Mouse (Mus musculus): ENCODE results near the gene Casp6.

DNA sequence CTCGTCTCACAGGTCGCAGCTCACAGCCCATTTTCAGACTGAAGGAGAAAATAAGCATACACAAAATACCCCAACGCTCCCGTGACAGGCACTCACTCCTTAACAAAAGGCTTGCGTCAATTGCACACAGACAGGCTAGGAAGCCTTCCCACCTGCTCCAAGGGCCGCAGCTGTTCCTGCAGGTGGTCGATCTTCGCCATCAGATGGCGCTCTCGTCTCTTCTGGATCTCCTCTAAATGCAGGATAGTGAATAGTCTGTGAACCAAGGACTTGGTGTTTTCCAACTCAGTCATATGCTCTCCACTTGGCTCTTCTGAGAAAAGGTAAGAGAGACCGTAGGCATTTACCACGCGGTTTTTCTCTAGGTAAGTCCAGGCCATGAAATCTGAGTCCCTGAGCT lies 17.2 kb downstream of the Casp6 start:
- TF ChIP-seq POLR2A (IDR thresholded peaks at IDR 0.05; ENCODE audit: insufficient read length, low read depth) (no peak), MAX (IDR thresholded peaks at IDR 0.05; ENCODE audit: low read depth) (no peak), TCF12 (IDR thresholded peaks at IDR 0.05; ENCODE audit: insufficient read depth, poor library complexity, severe bottlenecking) (no peak), POLR2AphosphoS2 (IDR thresholded peaks at IDR 0.05; ENCODE audit: insufficient read length, low read depth) (no peak), MYOG (IDR thresholded peaks at IDR 0.05; ENCODE audit: control insufficient read depth in 1 of 3, insufficient read depth in 1 of 3, insufficient read length in 2 of 3, low read depth in 2 of 3) (peak; percentile 59 to 90 (median 69)), USF1 (IDR thresholded peaks at IDR 0.05; ENCODE audit: low read depth) (no peak), SRF (IDR thresholded peaks at IDR 0.05; ENCODE audit: control insufficient read depth, insufficient read length, low read depth) (no peak)
